Mouse (Mus musculus): ENCODE measurements around the gene Prm3. TPM values are rescaled to one million over a fixed set of nuclear protein-coding genes. Genes with fewer than 3 reads are reported as not detected.

The Prm3 gene
- polyA plus RNA-seq, 1 experiment from 2014 or later: not detected

GRCm38 (mm10) chr16:10769661-10770060, 21.1 kb downstream of the Prm3 start:
- 16% methylated on average over 2 of the region's 2 CpGs for WGBS (ENCODE audit: insufficient replicate concordance)
- ATAC-seq (ENCODE audit: low read depth): no peak
- H3K4me2 ChIP-seq (ENCODE audit: low read depth, low read length): no peak overlapping the region

DNA sequence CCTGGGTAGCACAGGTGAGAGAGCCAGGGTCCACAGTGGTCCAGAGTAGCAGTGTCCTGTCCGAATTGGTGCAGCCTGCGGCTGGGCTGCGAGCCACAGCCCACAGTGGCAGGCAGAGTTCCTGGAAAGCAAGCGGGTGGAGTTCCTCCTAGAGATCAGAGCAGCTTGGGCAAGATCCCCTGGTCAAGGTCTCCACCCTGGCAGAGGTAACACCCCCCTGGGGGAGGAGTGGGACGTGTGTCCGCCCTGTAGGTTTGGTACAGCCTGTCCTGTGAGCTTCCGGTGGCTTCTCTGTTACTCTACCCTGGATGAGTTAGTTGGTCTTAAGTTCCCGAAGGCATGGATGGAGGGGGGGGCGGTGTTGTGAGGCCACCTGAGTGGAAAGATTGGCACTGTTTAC, 21.9 kb downstream of the Prm3 start:
- H3K9me3 ChIP-seq (replicated peaks; ENCODE audit: control insufficient read depth, low read length): no peaks in the 10 kb centered on the region
- H3K36me3 ChIP-seq (ENCODE audit: control insufficient read depth, insufficient read depth): no peaks in the 10 kb centered on the region
- no peak overlapping the region for H3K4me2 ChIP-seq (ENCODE audit: low read depth, low read length)
- peak; percentile 19; the same call in 1 of the 2 replicates for ATAC-seq (ENCODE audit: low read depth)
- no peak overlapping the region for H3K27ac ChIP-seq (ENCODE audit: low read length)
- no peaks in the 10 kb centered on the region; the same call in 1 of the 2 replicates for H3K27me3 ChIP-seq (ENCODE audit: control insufficient read depth, insufficient read depth, low read depth, low read length)
- H3K4me1 ChIP-seq (ENCODE audit: control insufficient read depth, low read depth, low read length): no peaks in the 10 kb centered on the region; the same call in 1 of the 2 replicates
- H3K9ac ChIP-seq (ENCODE audit: low read depth, low read length): no peak overlapping the region
- H3K4me3 ChIP-seq (ENCODE audit: low read depth, low read length): no peak overlapping the region
- 17% methylated on average over 9 of the region's 9 CpGs for WGBS (ENCODE audit: insufficient replicate concordance)

More at GRCm38 (mm10) chr16:10769661-10770060, 21.1 kb downstream of the Prm3 start:
- H3K4me1 ChIP-seq (ENCODE audit: control insufficient read depth, low read depth, low read length): peaks cover 1% of the 10 kb centered on the region; the same call in 1 of the 2 replicates
- H3K36me3 ChIP-seq (ENCODE audit: control insufficient read depth, insufficient read depth): no peaks in the 10 kb centered on the region
- no peaks in the 10 kb centered on the region; the same call in 1 of the 2 replicates for H3K27me3 ChIP-seq (ENCODE audit: control insufficient read depth, insufficient read depth, low read depth, low read length)
- no peaks in the 10 kb centered on the region for H3K9me3 ChIP-seq (replicated peaks; ENCODE audit: control insufficient read depth, low read length)
- H3K27ac ChIP-seq (ENCODE audit: low read length): no peak overlapping the region
- H3K9ac ChIP-seq (ENCODE audit: low read depth, low read length): no peak overlapping the region
- no peak overlapping the region for H3K4me3 ChIP-seq (ENCODE audit: low read depth, low read length)

DNA sequence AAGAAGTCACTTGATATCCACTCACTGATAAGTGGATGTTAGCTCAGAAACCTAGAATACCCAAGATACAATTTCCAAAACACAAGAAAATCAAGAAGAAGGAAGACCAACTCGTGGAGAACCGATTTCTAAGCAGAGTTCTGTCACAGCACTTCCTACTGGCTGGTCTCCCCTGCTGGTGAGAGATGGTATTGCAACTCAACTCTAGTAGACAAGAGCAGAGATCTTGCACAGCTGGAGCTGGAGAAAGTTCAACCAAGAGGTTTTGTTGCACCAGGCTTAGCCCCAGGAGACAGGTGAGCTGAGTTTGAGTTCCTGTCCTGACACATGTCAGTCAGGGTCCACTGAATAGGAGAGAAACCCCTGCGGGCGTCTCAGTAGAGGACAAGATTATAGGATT, 23.6 kb downstream of the Prm3 start:
- WGBS (ENCODE audit: insufficient replicate concordance): 37% methylated on average over 4 of the region's 4 CpGs
- no peaks in the 10 kb centered on the region for H3K9me3 ChIP-seq (replicated peaks; ENCODE audit: control insufficient read depth, low read length)
- no peak overlapping the region for H3K4me3 ChIP-seq (ENCODE audit: low read depth, low read length)
- H3K27me3 ChIP-seq (ENCODE audit: control insufficient read depth, insufficient read depth, low read depth, low read length): no peaks in the 10 kb centered on the region; the same call in 1 of the 2 replicates
- no peak overlapping the region for H3K9ac ChIP-seq (ENCODE audit: low read depth, low read length)
- no peak overlapping the region for H3K27ac ChIP-seq (ENCODE audit: low read length)
- no peak for ATAC-seq (ENCODE audit: low read depth)
- no peak overlapping the region for H3K4me2 ChIP-seq (ENCODE audit: low read depth, low read length)
- no peaks in the 10 kb centered on the region for H3K36me3 ChIP-seq (ENCODE audit: control insufficient read depth, insufficient read depth)
- no peaks in the 10 kb centered on the region; the same call in 1 of the 2 replicates for H3K4me1 ChIP-seq (ENCODE audit: control insufficient read depth, low read depth, low read length)

DNA sequence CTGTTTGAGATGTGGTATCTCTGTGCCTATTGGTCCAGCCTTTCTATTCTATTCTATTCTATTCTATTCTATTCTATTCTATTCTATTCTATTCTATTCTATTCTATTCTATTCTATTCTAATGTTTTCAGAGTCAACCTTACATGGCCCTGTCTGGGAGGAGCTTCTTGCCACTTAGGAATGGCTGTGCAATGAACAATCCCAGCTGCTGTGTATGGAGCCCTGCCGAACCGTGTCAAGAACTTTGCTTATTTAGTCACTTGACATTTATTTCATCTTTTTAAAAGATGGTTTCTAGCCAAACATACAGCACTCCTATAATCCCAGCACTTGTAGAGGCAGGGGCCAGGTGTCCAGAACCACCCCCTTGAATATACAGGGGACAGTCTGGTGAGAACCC, 26.4 kb downstream of the Prm3 start:
- Histone ChIP-seq H3K9ac (ENCODE audit: low read depth, low read length) (no peak overlapping the region), H3K4me2 (ENCODE audit: low read depth, low read length) (no peak overlapping the region), H3K4me1 (ENCODE audit: control insufficient read depth, low read depth, low read length) (no peaks in the 10 kb centered on the region; the same call in 1 of the 2 replicates), H3K27me3 (ENCODE audit: control insufficient read depth, insufficient read depth, low read depth, low read length) (peaks cover 2% of the 10 kb centered on the region), H3K4me3 (ENCODE audit: low read depth, low read length) (no peak overlapping the region), H3K9me3 (replicated peaks; ENCODE audit: control insufficient read depth, low read length) (no peaks in the 10 kb centered on the region), H3K36me3 (ENCODE audit: control insufficient read depth, insufficient read depth) (no peaks in the 10 kb centered on the region), H3K27ac (ENCODE audit: low read length) (no peak overlapping the region)
- no peak for ATAC-seq (ENCODE audit: low read depth)
- WGBS (ENCODE audit: insufficient replicate concordance): 28% methylated on average over 2 of the region's 2 CpGs

- WGBS (ENCODE audit: insufficient replicate concordance): 37% methylated on average over 6 of the region's 6 CpGs
- Histone ChIP-seq H3K36me3 (ENCODE audit: control insufficient read depth, insufficient read depth) (no peaks in the 10 kb centered on the region), H3K4me3 (ENCODE audit: low read depth, low read length) (no peak overlapping the region), H3K27me3 (ENCODE audit: control insufficient read depth, insufficient read depth, low read depth, low read length) (peaks cover 2% of the 10 kb centered on the region), H3K4me1 (ENCODE audit: control insufficient read depth, low read depth, low read length) (no peaks in the 10 kb centered on the region; the same call in 1 of the 2 replicates), H3K4me2 (ENCODE audit: low read depth, low read length) (no peak overlapping the region), H3K9ac (ENCODE audit: low read depth, low read length) (no peak overlapping the region), H3K9me3 (replicated peaks; ENCODE audit: control insufficient read depth, low read length) (no peaks in the 10 kb centered on the region), H3K27ac (ENCODE audit: low read length) (no peak overlapping the region)
- no peak for ATAC-seq (ENCODE audit: low read depth)
These were observed 27.0 kb downstream of the Prm3 start for GRCm38 (mm10) chr16:10763540-10764264.

DNA sequence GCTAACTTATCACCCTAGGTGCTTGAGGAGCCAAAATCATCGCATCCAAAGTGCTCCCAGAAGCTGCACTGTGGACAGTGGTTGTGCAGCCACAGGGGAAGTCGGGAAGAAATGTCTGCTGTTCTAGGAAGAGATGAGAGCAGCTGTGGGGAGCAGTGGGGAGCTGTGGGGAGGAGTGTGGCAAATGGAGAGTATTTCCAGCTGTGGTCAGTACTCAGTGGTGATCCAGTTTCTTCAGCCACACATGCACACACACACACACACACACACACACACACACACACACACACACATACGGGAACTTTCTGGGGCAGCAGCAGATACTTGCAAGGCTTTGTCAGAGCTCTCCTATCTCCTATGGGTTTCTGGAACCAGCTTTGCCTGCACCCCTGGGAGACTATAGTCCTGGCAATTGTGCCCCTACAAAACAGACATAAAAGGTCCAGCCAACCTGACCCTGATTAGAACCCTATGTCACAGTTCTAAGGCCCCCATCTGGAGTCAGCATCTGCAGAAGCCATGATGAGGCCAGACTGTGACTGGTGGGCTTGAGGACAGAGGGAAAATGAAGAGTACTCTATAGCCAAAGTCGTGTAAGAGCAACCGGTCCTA, 28.0 kb downstream of the Prm3 start:
- Histone ChIP-seq H3K36me3 (ENCODE audit: control insufficient read depth, insufficient read depth) (no peaks in the 10 kb centered on the region), H3K4me2 (ENCODE audit: low read depth, low read length) (no peak overlapping the region), H3K9me3 (replicated peaks; ENCODE audit: control insufficient read depth, low read length) (no peaks in the 10 kb centered on the region), H3K9ac (ENCODE audit: low read depth, low read length) (no peak overlapping the region), H3K27me3 (ENCODE audit: control insufficient read depth, insufficient read depth, low read depth, low read length) (peaks cover 2% of the 10 kb centered on the region; the same call in 1 of the 2 replicates), H3K4me3 (ENCODE audit: low read depth, low read length) (no peak overlapping the region), H3K4me1 (ENCODE audit: control insufficient read depth, low read depth, low read length) (no peaks in the 10 kb centered on the region), H3K27ac (ENCODE audit: low read length) (no peak overlapping the region)
- ATAC-seq (ENCODE audit: low read depth): no peak
- 44% methylated on average over 5 of the region's 5 CpGs for WGBS (ENCODE audit: insufficient replicate concordance)

GRCm38 (mm10) chr16:10761182-10761581, 29.5 kb downstream of the Prm3 start:
- no peak for ATAC-seq (ENCODE audit: low read depth)
- Histone ChIP-seq H3K27ac (ENCODE audit: low read length) (no peak overlapping the region), H3K4me2 (ENCODE audit: low read depth, low read length) (no peak overlapping the region), H3K9ac (ENCODE audit: low read depth, low read length) (no peak overlapping the region), H3K36me3 (ENCODE audit: control insufficient read depth, insufficient read depth) (no peaks in the 10 kb centered on the region), H3K4me3 (ENCODE audit: low read depth, low read length) (no peak overlapping the region), H3K4me1 (ENCODE audit: control insufficient read depth, low read depth, low read length) (no peaks in the 10 kb centered on the region), H3K27me3 (ENCODE audit: control insufficient read depth, insufficient read depth, low read depth, low read length) (peaks cover 2% of the 10 kb centered on the region; the same call in 1 of the 2 replicates), H3K9me3 (replicated peaks; ENCODE audit: control insufficient read depth, low read length) (no peaks in the 10 kb centered on the region)
- WGBS (ENCODE audit: insufficient replicate concordance): 53% methylated on average over 8 of the region's 8 CpGs

DNA sequence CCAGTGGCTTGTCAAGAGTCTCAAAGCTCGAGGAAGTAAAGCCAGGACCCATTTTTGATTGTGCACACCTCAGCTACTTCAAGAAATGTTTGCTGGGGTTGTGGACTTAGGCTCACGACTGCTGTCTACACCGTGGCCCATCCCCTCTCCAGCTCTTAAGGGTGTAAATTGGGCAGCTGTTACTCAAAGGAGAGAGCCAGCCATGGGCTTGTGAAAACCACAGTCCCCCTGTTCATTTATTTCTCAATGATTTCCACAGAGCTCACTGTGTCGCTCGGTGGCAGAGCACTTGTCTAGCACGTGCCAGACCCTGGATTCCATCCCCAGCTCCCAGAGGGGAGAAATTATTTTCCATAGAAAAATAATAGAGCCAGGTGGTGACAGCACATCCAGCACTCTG, 34.5 kb downstream of the Prm3 start:
- Histone ChIP-seq H3K4me1 (ENCODE audit: control insufficient read depth, low read depth, low read length) (no peaks in the 10 kb centered on the region), H3K9me3 (replicated peaks; ENCODE audit: control insufficient read depth, low read length) (no peaks in the 10 kb centered on the region), H3K27me3 (ENCODE audit: control insufficient read depth, insufficient read depth, low read depth, low read length) (peaks cover 2% of the 10 kb centered on the region; the same call in 1 of the 2 replicates), H3K27ac (ENCODE audit: low read length) (no peak overlapping the region), H3K36me3 (ENCODE audit: control insufficient read depth, insufficient read depth) (no peaks in the 10 kb centered on the region), H3K9ac (ENCODE audit: low read depth, low read length) (no peak overlapping the region), H3K4me3 (ENCODE audit: low read depth, low read length) (no peak overlapping the region), H3K4me2 (ENCODE audit: low read depth, low read length) (no peak overlapping the region)
- ATAC-seq (ENCODE audit: low read depth): no peak
- 48% methylated on average over 6 of the region's 6 CpGs for WGBS (ENCODE audit: insufficient replicate concordance)

Measured in liver, embryonic 16.5 days (tissue).